8 mouse cellular contexts compared by ENCODE assay signal in genomic region chr7:28726600-28726999, GRCm38 (mm10). TPM values are rescaled to one million over a fixed set of nuclear protein-coding genes. Genes with fewer than 3 reads are reported as not detected.
DNase-seq lines count a peak whose midpoint lies in the region; ATAC-seq and TF ChIP-seq lines count a peak whose summit lies in the region.

No protein-coding gene starts in this region.

- ATAC-seq in embryonic facial prominence, embryonic 11.5 days (replicated peaks; ENCODE audit: insufficient number of reproducible peaks, low FRiP score, low TSS enrichment, low read depth): no peak
- no peak for ATAC-seq in heart, embryonic 11.5 days (replicated peaks; ENCODE audit: insufficient number of reproducible peaks, low FRiP score, low TSS enrichment)
- ATAC-seq in kidney, postnatal 0 days (replicated peaks; ENCODE audit: low FRiP score, low read depth): 0 out of 2 replicates have a peak, but pooled peaks have one; percentile 59
- ATAC-seq in liver, embryonic 13.5 days (ENCODE audit: low read depth): no peak
- ATAC-seq in neural tube, embryonic 12.5 days (ENCODE audit: low FRiP score, low read depth): 0 out of 2 replicates have a peak, but pooled peaks have one; percentile 62
- 0 out of 2 replicates have a peak, but pooled peaks have one; percentile 21 for ATAC-seq in stomach, embryonic 16.5 days (ENCODE audit: insufficient read depth, low FRiP score)

- WGBS in embryonic facial prominence, embryonic 11.5 days: 8% methylated on average over 14 of the region's 14 CpGs
- WGBS in heart, embryonic 11.5 days (ENCODE audit: insufficient replicate concordance): 10% methylated on average over 14 of the region's 14 CpGs
- WGBS in kidney, postnatal 0 days: 6% methylated on average over 14 of the region's 14 CpGs
- WGBS in liver, embryonic 13.5 days (ENCODE audit: insufficient replicate concordance): 9% methylated on average over 14 of the region's 14 CpGs
- 8% methylated on average over 14 of the region's 14 CpGs for WGBS in neural tube, embryonic 12.5 days
- 9% methylated on average over 14 of the region's 14 CpGs for WGBS in stomach, embryonic 16.5 days

- no peaks in the 10 kb centered on the region for H3K36me3 ChIP-seq in embryonic facial prominence, embryonic 11.5 days (replicated peaks; ENCODE audit: control insufficient read depth, insufficient read depth, low read depth, low read length)
- peaks cover 7% of the 10 kb centered on the region for H3K36me3 ChIP-seq in heart, embryonic 11.5 days (ENCODE audit: control insufficient read depth, insufficient read depth, low read length)
- no peaks in the 10 kb centered on the region for H3K36me3 ChIP-seq in kidney, postnatal 0 days (ENCODE audit: insufficient read depth, low read length)
- no peaks in the 10 kb centered on the region for H3K36me3 ChIP-seq in liver, embryonic 13.5 days
- no peaks in the 10 kb centered on the region for H3K36me3 ChIP-seq in neural tube, embryonic 12.5 days
- no peaks in the 10 kb centered on the region for H3K36me3 ChIP-seq in stomach, embryonic 16.5 days (ENCODE audit: control insufficient read depth, insufficient read depth, low read length)

- H3K4me2 ChIP-seq in embryonic facial prominence, embryonic 11.5 days (ENCODE audit: low read depth, low read length): no peak overlapping the region
- H3K4me2 ChIP-seq in heart, embryonic 11.5 days: peak overlapping the region; percentile 16; the same call in 1 of the 2 replicates
- no peak overlapping the region for H3K4me2 ChIP-seq in kidney, postnatal 0 days (ENCODE audit: low read length)
- no peak overlapping the region for H3K4me2 ChIP-seq in liver, embryonic 13.5 days
- peak overlapping the region; percentile 36 for H3K4me2 ChIP-seq in neural tube, embryonic 12.5 days (replicated peaks)
- peak overlapping the region; percentile 37 for H3K4me2 ChIP-seq in stomach, embryonic 16.5 days (ENCODE audit: low read depth, low read length)

- no peak overlapping the region for H3K4me3 ChIP-seq in embryonic facial prominence, embryonic 11.5 days (ENCODE audit: low read depth, low read length)
- H3K4me3 ChIP-seq in heart, embryonic 11.5 days (ENCODE audit: low read depth, low read length): no peak overlapping the region
- no peak overlapping the region for H3K4me3 ChIP-seq in kidney, postnatal 0 days (replicated peaks; ENCODE audit: low read depth, low read length)
- no peak overlapping the region for H3K4me3 ChIP-seq in liver, embryonic 13.5 days (replicated peaks)
- H3K4me3 ChIP-seq in neural tube, embryonic 12.5 days: no peak overlapping the region
- H3K4me3 ChIP-seq in stomach, embryonic 16.5 days (replicated peaks; ENCODE audit: low read length): no peak overlapping the region

- peak; percentile 86 for TF ChIP-seq CTCF in kidney, postnatal 0 days (IDR thresholded peaks at IDR 0.05; ENCODE audit: low read depth)

- H3K27ac ChIP-seq in embryonic facial prominence, embryonic 11.5 days (replicated peaks; ENCODE audit: low read depth, low read length): no peak overlapping the region
- no peak overlapping the region for H3K27ac ChIP-seq in heart, embryonic 11.5 days (ENCODE audit: low read depth, low read length)
- H3K27ac ChIP-seq in kidney, postnatal 0 days: no peak overlapping the region
- H3K27ac ChIP-seq in liver, embryonic 13.5 days: no peak overlapping the region
- H3K27ac ChIP-seq in neural tube, embryonic 12.5 days: no peak overlapping the region
- no peak overlapping the region for H3K27ac ChIP-seq in stomach, embryonic 16.5 days (ENCODE audit: low read length)

- no peak overlapping the region for H3K9ac ChIP-seq in embryonic facial prominence, embryonic 11.5 days (replicated peaks; ENCODE audit: low read length)
- H3K9ac ChIP-seq in heart, embryonic 11.5 days (ENCODE audit: low read depth, low read length): no peak overlapping the region
- no peak overlapping the region for H3K9ac ChIP-seq in kidney, postnatal 0 days (ENCODE audit: low read depth, low read length)
- no peak overlapping the region for H3K9ac ChIP-seq in liver, embryonic 13.5 days
- no peak overlapping the region for H3K9ac ChIP-seq in neural tube, embryonic 12.5 days
- no peak overlapping the region for H3K9ac ChIP-seq in stomach, embryonic 16.5 days (ENCODE audit: low read length)

- no peaks in the 10 kb centered on the region for H3K9me3 ChIP-seq in embryonic facial prominence, embryonic 11.5 days (replicated peaks; ENCODE audit: control insufficient read depth, low read length)
- H3K9me3 ChIP-seq in heart, embryonic 11.5 days (replicated peaks; ENCODE audit: control insufficient read depth, low read length): peaks cover 8% of the 10 kb centered on the region
- H3K9me3 ChIP-seq in kidney, postnatal 0 days (replicated peaks; ENCODE audit: low read length): no peaks in the 10 kb centered on the region
- 0 out of 2 replicates have a peak, but pooled peaks cover 4% of the 10 kb centered on the region for H3K9me3 ChIP-seq in liver, embryonic 13.5 days (replicated peaks)
- H3K9me3 ChIP-seq in neural tube, embryonic 12.5 days: peaks cover 6% of the 10 kb centered on the region; the same call in 1 of the 2 replicates
- H3K9me3 ChIP-seq in stomach, embryonic 16.5 days (replicated peaks; ENCODE audit: control insufficient read depth, low read length): peaks cover 6% of the 10 kb centered on the region; the same call in 1 of the 2 replicates

- H3K4me1 ChIP-seq in embryonic facial prominence, embryonic 11.5 days (ENCODE audit: control insufficient read depth, insufficient read depth, low read length): no peaks in the 10 kb centered on the region
- no peaks in the 10 kb centered on the region for H3K4me1 ChIP-seq in heart, embryonic 11.5 days (ENCODE audit: control insufficient read depth, insufficient read depth, low read length)
- H3K4me1 ChIP-seq in kidney, postnatal 0 days (replicated peaks; ENCODE audit: insufficient read depth, low read length): no peaks in the 10 kb centered on the region
- no peaks in the 10 kb centered on the region for H3K4me1 ChIP-seq in liver, embryonic 13.5 days (replicated peaks)
- peaks cover 6% of the 10 kb centered on the region; the same call in 1 of the 2 replicates for H3K4me1 ChIP-seq in neural tube, embryonic 12.5 days
- H3K4me1 ChIP-seq in stomach, embryonic 16.5 days (ENCODE audit: control insufficient read depth, insufficient read depth, low read length): no peaks in the 10 kb centered on the region

- DNase-seq in 3134 (ENCODE audit: extremely low read depth, insufficient read length, low spot score): peak; percentile 72
- DNase-seq in adrenal gland, postnatal 10 days: peak; percentile 91
- DNase-seq in embryonic facial prominence, embryonic 11.5 days (ENCODE audit: low spot score): peak; percentile 86
- DNase-seq in kidney, postnatal 0 days (ENCODE audit: low spot score): peak; percentile 80
- peak; percentile 32 for DNase-seq in liver, embryonic 13.5 days

- H3K27me3 ChIP-seq in embryonic facial prominence, embryonic 11.5 days (ENCODE audit: control insufficient read depth, insufficient read depth, low read length): no peaks in the 10 kb centered on the region
- H3K27me3 ChIP-seq in heart, embryonic 11.5 days (ENCODE audit: control insufficient read depth, insufficient read depth, low read length): no peaks in the 10 kb centered on the region
- H3K27me3 ChIP-seq in kidney, postnatal 0 days (ENCODE audit: insufficient read depth, low read length): no peaks in the 10 kb centered on the region
- H3K27me3 ChIP-seq in liver, embryonic 13.5 days: peaks cover 1% of the 10 kb centered on the region
- H3K27me3 ChIP-seq in neural tube, embryonic 12.5 days (replicated peaks): no peaks in the 10 kb centered on the region
- H3K27me3 ChIP-seq in stomach, embryonic 16.5 days (ENCODE audit: control insufficient read depth, insufficient read depth, low read length): no peaks in the 10 kb centered on the region

RNA-seq across cellular contexts. Expression of gene Fbxo17, which starts 10.0 kb away (rescaled TPM):
- 1 to 10 TPM; 3.7 to 6.0 TPM for total RNA-seq in adrenal gland, postnatal 10 days (2021)
- polyA plus RNA-seq in embryonic facial prominence, embryonic 11.5 days (2014; fragmentation: Nextera tagmentation; extraction: Ambion mirVana): 11.6 and 13.0 TPM in 2 replicates
- polyA plus RNA-seq in heart, embryonic 11.5 days (2014; fragmentation: Nextera tagmentation; extraction: Ambion mirVana): 12.0 and 12.7 TPM in 2 replicates
- polyA plus RNA-seq in kidney, postnatal 0 days (2015; fragmentation: Nextera tagmentation; extraction: Ambion mirVana): 7.0 and 8.0 TPM in 2 replicates
- 1.4 and 1.8 TPM in 2 replicates for polyA plus RNA-seq in liver, embryonic 13.5 days (2015; fragmentation: Nextera tagmentation; extraction: Ambion mirVana)
- polyA plus RNA-seq in neural tube, embryonic 12.5 days (2016; fragmentation: Nextera tagmentation; extraction: Ambion mirVana): 7.6 and 9.3 TPM in 2 replicates
- 9.0 and 9.1 TPM in 2 replicates for polyA plus RNA-seq in stomach, embryonic 16.5 days (2015; fragmentation: Nextera tagmentation; extraction: Ambion mirVana)

RNA-seq across cellular contexts. Expression of gene Mrps12, which starts 15.0 kb away (rescaled TPM):
- total RNA-seq in adrenal gland, postnatal 10 days (2021): 10 to 100 TPM; 63.8 to 72.4 TPM
- polyA plus RNA-seq in embryonic facial prominence, embryonic 11.5 days (2014; fragmentation: Nextera tagmentation; extraction: Ambion mirVana): 145 and 151 TPM in 2 replicates
- polyA plus RNA-seq in heart, embryonic 11.5 days (2014; fragmentation: Nextera tagmentation; extraction: Ambion mirVana): 133 and 134 TPM in 2 replicates
- 143 and 151 TPM in 2 replicates for polyA plus RNA-seq in kidney, postnatal 0 days (2015; fragmentation: Nextera tagmentation; extraction: Ambion mirVana)
- 106 and 112 TPM in 2 replicates for polyA plus RNA-seq in liver, embryonic 13.5 days (2015; fragmentation: Nextera tagmentation; extraction: Ambion mirVana)
- polyA plus RNA-seq in neural tube, embryonic 12.5 days (2016; fragmentation: Nextera tagmentation; extraction: Ambion mirVana): 123 and 127 TPM in 2 replicates
- polyA plus RNA-seq in stomach, embryonic 16.5 days (2015; fragmentation: Nextera tagmentation; extraction: Ambion mirVana): 117 and 135 TPM in 2 replicates

RNA-seq across cellular contexts. Expression of gene Sars2, which starts 15.2 kb away (rescaled TPM):
- 10 to 100 TPM; 17.5 to 23.7 TPM for total RNA-seq in adrenal gland, postnatal 10 days (2021)
- 28.2 and 29.9 TPM in 2 replicates for polyA plus RNA-seq in embryonic facial prominence, embryonic 11.5 days (2014; fragmentation: Nextera tagmentation; extraction: Ambion mirVana)
- 20.9 and 21.2 TPM in 2 replicates for polyA plus RNA-seq in heart, embryonic 11.5 days (2014; fragmentation: Nextera tagmentation; extraction: Ambion mirVana)
- polyA plus RNA-seq in kidney, postnatal 0 days (2015; fragmentation: Nextera tagmentation; extraction: Ambion mirVana): 20.2 and 21.5 TPM in 2 replicates
- 16.3 and 17.0 TPM in 2 replicates for polyA plus RNA-seq in liver, embryonic 13.5 days (2015; fragmentation: Nextera tagmentation; extraction: Ambion mirVana)
- 28.6 and 32.0 TPM in 2 replicates for polyA plus RNA-seq in neural tube, embryonic 12.5 days (2016; fragmentation: Nextera tagmentation; extraction: Ambion mirVana)
- polyA plus RNA-seq in stomach, embryonic 16.5 days (2015; fragmentation: Nextera tagmentation; extraction: Ambion mirVana): 22.4 and 22.9 TPM in 2 replicates

RNA-seq across cellular contexts. Expression of gene Ccer2, which starts 29.4 kb away (rescaled TPM):
- not detected for total RNA-seq in adrenal gland, postnatal 10 days (2021)
- polyA plus RNA-seq in embryonic facial prominence, embryonic 11.5 days (2014; fragmentation: Nextera tagmentation; extraction: Ambion mirVana): 1.5 and 2.0 TPM in 2 replicates
- not detected in 2 replicates for polyA plus RNA-seq in heart, embryonic 11.5 days (2014; fragmentation: Nextera tagmentation; extraction: Ambion mirVana)
- polyA plus RNA-seq in kidney, postnatal 0 days (2015; fragmentation: Nextera tagmentation; extraction: Ambion mirVana): not detected in 2 replicates
- polyA plus RNA-seq in liver, embryonic 13.5 days (2015; fragmentation: Nextera tagmentation; extraction: Ambion mirVana): not detected in 2 replicates
- 9.7 and 10.4 TPM in 2 replicates for polyA plus RNA-seq in neural tube, embryonic 12.5 days (2016; fragmentation: Nextera tagmentation; extraction: Ambion mirVana)
- polyA plus RNA-seq in stomach, embryonic 16.5 days (2015; fragmentation: Nextera tagmentation; extraction: Ambion mirVana): 0.30 TPM in 1 of 2 replicates, not detected in the other

RNA-seq across cellular contexts. Expression of gene Fbxo27, which starts 34.0 kb away (rescaled TPM):
- 1 to 10 TPM; 1.0 to 2.0 TPM for total RNA-seq in adrenal gland, postnatal 10 days (2021)
- 6.1 and 7.2 TPM in 2 replicates for polyA plus RNA-seq in embryonic facial prominence, embryonic 11.5 days (2014; fragmentation: Nextera tagmentation; extraction: Ambion mirVana)
- polyA plus RNA-seq in heart, embryonic 11.5 days (2014; fragmentation: Nextera tagmentation; extraction: Ambion mirVana): 3.3 and 5.1 TPM in 2 replicates
- polyA plus RNA-seq in kidney, postnatal 0 days (2015; fragmentation: Nextera tagmentation; extraction: Ambion mirVana): 3.9 and 4.1 TPM in 2 replicates
- polyA plus RNA-seq in liver, embryonic 13.5 days (2015; fragmentation: Nextera tagmentation; extraction: Ambion mirVana): 0.29 and 0.32 TPM in 2 replicates
- polyA plus RNA-seq in neural tube, embryonic 12.5 days (2016; fragmentation: Nextera tagmentation; extraction: Ambion mirVana): 4.7 and 6.1 TPM in 2 replicates
- 3.8 and 4.8 TPM in 2 replicates for polyA plus RNA-seq in stomach, embryonic 16.5 days (2015; fragmentation: Nextera tagmentation; extraction: Ambion mirVana)

Comparison
In these comparisons a context has a peak if more than half of its experiments do, and no peak if none do; other contexts are left out.
1. DNase-seq: peak in every context shown above with its lines; median percentile 91 in adrenal gland, postnatal 10 days; 86 in embryonic facial prominence, embryonic 11.5 days; 80 in kidney, postnatal 0 days; 72 in 3134; 32 in liver, embryonic 13.5 days.
2. ATAC-seq: peak in kidney, postnatal 0 days (single experiment), neural tube, embryonic 12.5 days (single experiment) and stomach, embryonic 16.5 days (single experiment); none in embryonic facial prominence, embryonic 11.5 days (single experiment), heart, embryonic 11.5 days (single experiment) and liver, embryonic 13.5 days (single experiment).
3. H3K4me2 ChIP-seq: peak in heart, embryonic 11.5 days (single experiment), neural tube, embryonic 12.5 days (single experiment) and stomach, embryonic 16.5 days (single experiment); none in embryonic facial prominence, embryonic 11.5 days (single experiment), kidney, postnatal 0 days (single experiment) and liver, embryonic 13.5 days (single experiment).